Mouse (Mus musculus) liver, embryonic 14.5 days (tissue): Measurements from ENCODE around the gene Sppl3. TPM values are rescaled to one million over a fixed set of nuclear protein-coding genes. Genes with fewer than 3 reads are reported as not detected.
A peak's percentile ranks its signal among the peaks of the same experiment; 100 is the strongest.

Source experiments
- ATAC-seq: fragments of 200-750 bp; cut with Nextera tagmentation; 2 replicates; pipeline ENCODE4 v1.8.0; 2017; ENCODE audit warnings: moderate number of reproducible peaks, mild to moderate bottlenecking, moderate library complexity; ENCODE audit not compliant: insufficient read depth
- DNase-seq, 3 experiments: peaks; one replicate each; pipeline ENCODE4 v3.0.0-alpha.2; 2012 to 2013; ENCODE audit warnings: low read depth in 3 of 3, low spot score in 3 of 3
- H3K27ac ChIP-seq: fragments of 300-500 bp; sonication (generic); 2 replicates; pipeline ENCODE4 v1.5.1; 2014; ENCODE audit warnings: moderate library complexity, mild to moderate bottlenecking, control low read depth, inconsistent platforms
- H3K27me3 ChIP-seq: fragments of 300-500 bp; sonication (generic); 2 replicates; pipeline ENCODE4 v1.6.1; 2014; ENCODE audit warnings: mild to moderate bottlenecking, low read length, moderate library complexity; ENCODE audit not compliant: control insufficient read depth, insufficient read depth
- H3K36me3 ChIP-seq: fragments of 300-500 bp; sonication (generic); replicated peaks from 2 replicates; pipeline ENCODE4 v1.6.1; 2014; ENCODE audit warnings: low read depth; ENCODE audit not compliant: control insufficient read depth, insufficient read depth
- H3K4me1 ChIP-seq, 2 experiments: fragments of 200-500 bp in 1 of 2; fragments of 300-500 bp in 1 of 2; sonication (generic) in 1 of 2; replicated peaks; 2 replicates each; pipeline ENCODE4 v1.6.1; 2012 to 2014; ENCODE audit warnings: antibody characterized with exemption in 1 of 2, inconsistent platforms in 1 of 2, low read length in 1 of 2; ENCODE audit not compliant: control insufficient read depth in 2 of 2, insufficient read depth in 2 of 2
- H3K4me2 ChIP-seq: fragments of 300-500 bp; sonication (generic); 2 replicates; pipeline ENCODE4 v1.6.1; 2014; ENCODE audit warnings: low read depth, mild to moderate bottlenecking, control low read depth, moderate library complexity
- H3K4me3 ChIP-seq, 2 experiments: fragments of 200-500 bp in 1 of 2; fragments of 300-500 bp in 1 of 2; sonication (generic) in 1 of 2; 2 replicates each; pipeline ENCODE4 v1.5.1; 2012 to 2014; ENCODE audit warnings: low read depth in 2 of 2, low read length in 2 of 2, mild to moderate bottlenecking in 2 of 2, control low read depth in 1 of 2, inconsistent platforms in 1 of 2, moderate library complexity in 1 of 2; ENCODE audit not compliant: insufficient read depth in 1 of 2
- H3K9ac ChIP-seq: fragments of 300-500 bp; sonication (generic); replicated peaks from 2 replicates; pipeline ENCODE4 v1.6.1; 2014; ENCODE audit warnings: mild to moderate bottlenecking, control low read depth, moderate library complexity
- H3K9me3 ChIP-seq: fragments of 300-500 bp; sonication (generic); 2 replicates; pipeline ENCODE4 v1.6.1; 2016; ENCODE audit warnings: low read length, mixed read lengths; ENCODE audit not compliant: control insufficient read depth
- CTCF ChIP-seq: IDR thresholded peaks from 2 replicates; pipeline ENCODE4 v1.5.1; 2016; ENCODE audit warnings: antibody characterized with exemption, low read depth, control low read depth
- EP300 ChIP-seq: IDR thresholded peaks from 2 replicates; pipeline ENCODE4 v1.6.1; 2016; ENCODE audit warnings: antibody characterized with exemption, low read depth
- WGBS: fragments of 180-500 bp; shearing (Covaris S2); extraction: QIAGEN DNeasy Blood & Tissue Kit; methylation state at CpG from one replicate; pipeline ENCODE4 v1.1.7; 2014; ENCODE audit not compliant: insufficient replicate concordance; 5-methylcytosine and 5-hydroxymethylcytosine counted together
- polyA plus RNA-seq, 2 experiments: library from polyadenylated mRNA; depleted of rRNA in 1 of 2; stranded (reverse) in 1 of 2; unstranded in 1 of 2; fragments of >200 nt; fragmentation: Nextera tagmentation in 1 of 2; extraction: Ambion mirVana in 1 of 2; gene quantifications; 2 replicates each; pipeline versions ENCODE4 v1.2.1 to v1.2.3; 2012 to 2014

Sppl3 gene
- polyA plus RNA-seq, 2 experiments, result 5.4 to 17.2 TPM

DNA sequence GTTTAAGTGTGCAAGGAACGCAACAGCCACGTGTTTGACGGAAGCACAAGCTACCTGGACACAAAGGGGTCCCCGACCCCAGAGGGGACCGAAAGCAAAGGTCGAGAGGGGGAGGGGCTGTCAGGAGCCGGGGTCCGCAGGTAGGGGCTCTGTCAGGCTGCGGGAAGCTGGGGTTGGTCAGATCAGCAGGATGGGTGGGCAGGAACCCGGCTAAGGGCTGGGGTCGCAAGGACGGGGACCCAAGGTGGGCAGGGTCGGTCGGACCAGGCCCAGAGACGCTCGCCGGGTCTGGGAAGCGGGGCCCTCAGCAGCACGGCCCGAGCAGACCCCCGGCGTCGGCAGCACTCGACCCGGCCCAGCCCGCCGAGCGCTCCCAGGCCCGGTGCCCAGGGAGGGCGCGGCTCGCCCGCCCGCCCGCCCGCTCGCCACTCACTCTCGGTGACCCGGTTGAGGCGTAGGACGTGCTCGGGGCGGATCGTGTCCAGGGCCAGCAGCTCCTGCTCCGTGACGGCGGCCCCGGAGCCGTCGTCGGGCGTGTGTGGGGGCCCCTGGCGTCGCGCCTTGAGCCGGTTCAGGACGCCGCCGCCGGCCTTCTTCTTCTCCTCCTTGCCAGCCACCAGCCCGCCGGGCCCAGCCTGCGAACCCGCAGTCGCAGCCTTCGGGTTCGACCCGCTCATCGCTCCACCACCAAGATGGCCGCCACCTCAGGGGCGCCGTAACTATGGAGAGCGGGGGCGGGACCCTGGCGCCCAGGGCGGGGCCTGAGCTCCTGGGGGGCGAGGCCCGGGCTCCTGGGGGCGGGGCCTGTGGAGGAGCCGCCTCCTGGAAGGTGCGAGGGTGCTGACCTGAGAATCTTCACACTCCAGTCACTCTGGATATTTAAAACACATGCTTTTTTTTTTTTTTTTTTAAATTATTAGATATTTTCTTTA lies 123.6 kb downstream of the Sppl3 start, which contains the start of gene Unc119b:
Gene Unc119b (minus strand): TSS at position 742 of the 932 bp plus-strand sequence.
- Histone ChIP-seq H3K4me1 (peaks cover 0 to 7% of the 10 kb centered on the region in 2 experiments; a peak in 2 of 4 replicates), H3K27ac (no peak within 1 kb of the TSS), H3K9me3 (no peaks in the 10 kb centered on the region), H3K9ac (peak within 1 kb of the TSS; percentile 62), H3K4me2 (peak within 1 kb of the TSS; percentile 76), H3K36me3 (no peaks in the 10 kb centered on the region; the same call in 1 of the 2 replicates), H3K4me3 (peak within 1 kb of the TSS; percentile 76 to 87), H3K27me3 (no peaks in the 10 kb centered on the region)
- peak; percentile 67 to 81 (median 71) for DNase-seq
- peak; percentile 97 for ATAC-seq
- WGBS, result under 1% methylated on average over 74 of the region's 81 CpGs
- TF ChIP-seq EP300, result no peak
- no peak for TF ChIP-seq CTCF

DNA sequence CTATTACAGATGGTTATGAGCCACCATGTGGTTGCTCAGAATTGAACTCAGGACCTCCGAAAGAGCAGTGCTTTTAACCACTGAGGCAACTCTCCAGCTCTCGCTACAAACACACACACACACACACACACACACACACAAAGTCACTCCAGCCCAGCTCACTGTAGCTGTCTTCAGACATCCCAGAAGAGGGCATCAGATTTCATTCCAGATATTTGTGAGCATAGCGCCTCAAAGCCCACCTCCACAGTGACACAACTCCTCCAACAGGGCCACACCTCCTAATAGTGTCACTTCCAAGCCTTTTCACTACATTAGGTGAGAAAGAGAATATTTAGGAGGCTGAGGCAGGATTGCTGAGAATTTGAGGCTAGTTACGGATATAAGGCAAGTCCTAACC lies 128.2 kb downstream of the Sppl3 start:
- Histone ChIP-seq H3K36me3 (no peaks in the 10 kb centered on the region), H3K4me3 (no peak overlapping the region), H3K4me2 (no peak overlapping the region), H3K9me3 (no peaks in the 10 kb centered on the region), H3K27me3 (no peaks in the 10 kb centered on the region), H3K4me1 (no peaks in the 10 kb centered on the region), H3K9ac (no peak overlapping the region), H3K27ac (no peak overlapping the region)
- DNase-seq (no peak), ATAC-seq (no peak)
- no peak for TF ChIP-seq EP300
- no peak for TF ChIP-seq CTCF
- 66% methylated on average over 4 of the region's 4 CpGs for WGBS

DNA sequence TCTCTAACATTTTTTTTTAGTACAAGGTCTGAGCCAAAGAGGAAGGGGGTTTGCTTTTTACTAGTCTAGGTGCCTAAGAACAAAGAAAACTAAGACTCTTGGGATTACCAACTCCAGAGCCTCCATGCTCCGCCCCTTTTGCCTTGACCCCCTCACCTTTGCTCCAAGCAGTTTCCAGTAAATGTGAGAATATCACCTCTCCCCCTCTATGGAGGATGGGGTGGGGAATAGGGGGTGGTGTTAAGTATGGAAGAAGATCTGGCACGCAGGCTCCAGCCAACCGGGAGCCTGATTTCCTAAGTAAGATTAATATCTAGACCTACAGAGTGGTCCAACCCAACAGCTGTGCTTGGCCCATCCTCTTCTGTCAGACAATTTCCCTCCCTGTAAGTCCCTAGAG lies 129.8 kb downstream of the Sppl3 start:
- WGBS, result 51% methylated on average over 3 of the region's 3 CpGs
- ATAC-seq, result no peak

DNA sequence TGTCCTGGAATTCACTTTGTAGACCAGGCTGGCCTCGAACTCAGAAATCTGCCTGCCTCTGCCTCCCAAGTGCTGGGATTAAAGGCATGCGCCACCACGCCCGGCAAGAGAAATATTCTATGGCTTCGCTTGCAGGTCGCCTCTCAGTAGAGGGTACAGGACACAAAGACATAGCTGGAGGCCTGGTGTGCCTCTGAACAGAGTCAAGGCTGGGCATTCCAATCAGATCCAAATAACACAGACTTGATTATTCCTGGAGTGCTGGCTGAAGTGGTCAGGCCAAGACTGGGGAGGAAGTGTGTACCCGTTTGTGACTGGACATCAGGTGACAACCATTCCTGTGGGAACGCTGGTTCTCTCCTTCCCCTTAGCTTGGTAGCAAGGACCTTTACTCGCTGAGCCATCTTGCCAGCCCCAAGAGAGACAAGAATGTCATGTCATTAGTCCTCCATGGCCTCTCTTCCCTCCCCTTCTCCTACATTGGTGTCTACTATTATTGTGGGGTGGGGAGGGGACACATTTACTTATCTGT lies 131.3 kb downstream of the Sppl3 start:
- no peak overlapping the region for H3K27ac ChIP-seq
- no peaks in the 10 kb centered on the region for H3K27me3 ChIP-seq
- no peak overlapping the region for H3K9ac ChIP-seq
- ATAC-seq (no peak), DNase-seq (no peak)
- no peaks in the 10 kb centered on the region for H3K4me1 ChIP-seq
- no peaks in the 10 kb centered on the region for H3K9me3 ChIP-seq
- H3K4me2 ChIP-seq, result no peak overlapping the region
- H3K4me3 ChIP-seq, result no peak overlapping the region
- no peak for TF ChIP-seq EP300
- no peak for TF ChIP-seq CTCF
- WGBS, result 77% methylated on average over 9 of the region's 9 CpGs
- peaks cover under 1% of the 10 kb centered on the region for H3K36me3 ChIP-seq

More for the DNA sequence above, 129.8 kb downstream of the Sppl3 start:
- H3K36me3 ChIP-seq, result no peaks in the 10 kb centered on the region
- H3K27ac ChIP-seq, result no peak overlapping the region
- no peak overlapping the region for H3K9ac ChIP-seq
- no peaks in the 10 kb centered on the region for H3K9me3 ChIP-seq
- H3K27me3 ChIP-seq, result no peaks in the 10 kb centered on the region
- H3K4me1 ChIP-seq, result no peaks in the 10 kb centered on the region
- no peak overlapping the region for H3K4me2 ChIP-seq
- no peak overlapping the region for H3K4me3 ChIP-seq
- no peak for DNase-seq
- TF ChIP-seq EP300, result no peak

DNA sequence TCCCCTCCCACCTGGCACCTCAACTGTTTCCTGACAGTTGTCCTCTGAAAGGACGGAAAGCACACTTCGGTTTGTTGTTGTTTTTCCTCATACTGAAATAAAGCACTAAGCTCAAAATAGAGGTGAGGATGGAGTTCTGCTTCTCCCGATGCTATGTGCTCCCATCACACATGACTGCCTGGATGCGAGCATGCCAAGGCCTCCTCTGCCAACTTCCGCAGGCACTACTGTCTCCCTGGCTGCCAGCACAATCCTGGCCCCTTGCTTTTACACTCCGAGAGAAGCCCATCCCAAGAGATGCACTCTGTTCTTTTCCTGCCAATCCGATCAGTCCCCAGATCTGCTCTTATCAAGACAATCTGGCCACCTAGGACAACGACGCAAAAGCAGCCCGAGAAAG lies 132.6 kb downstream of the Sppl3 start:
- no peak overlapping the region for H3K9ac ChIP-seq
- H3K36me3 ChIP-seq, result peaks cover 8% of the 10 kb centered on the region
- WGBS, result 70% methylated on average over 10 of the region's 10 CpGs
- no peak for TF ChIP-seq EP300
- TF ChIP-seq CTCF, result no peak
- H3K4me3 ChIP-seq, result no peak overlapping the region
- H3K27me3 ChIP-seq, result no peaks in the 10 kb centered on the region
- no peak overlapping the region for H3K27ac ChIP-seq
- no peak for ATAC-seq
- no peaks in the 10 kb centered on the region for H3K4me1 ChIP-seq
- H3K9me3 ChIP-seq, result no peaks in the 10 kb centered on the region
- H3K4me2 ChIP-seq, result no peak overlapping the region
- DNase-seq, result no peak
